Mouse (Mus musculus) CD8-positive naive resting alpha-beta T cell, adult 2 months (primary cell): ENCODE data around the gene Fmo4.

ENCODE experiments used
- DNase-seq, 2 experiments: peaks; one replicate each; pipeline ENCODE4 v3.0.0; 2022; ENCODE audit warnings: low read depth in 2 of 2, low spot score in 2 of 2

Fmo4 gene

DNA sequence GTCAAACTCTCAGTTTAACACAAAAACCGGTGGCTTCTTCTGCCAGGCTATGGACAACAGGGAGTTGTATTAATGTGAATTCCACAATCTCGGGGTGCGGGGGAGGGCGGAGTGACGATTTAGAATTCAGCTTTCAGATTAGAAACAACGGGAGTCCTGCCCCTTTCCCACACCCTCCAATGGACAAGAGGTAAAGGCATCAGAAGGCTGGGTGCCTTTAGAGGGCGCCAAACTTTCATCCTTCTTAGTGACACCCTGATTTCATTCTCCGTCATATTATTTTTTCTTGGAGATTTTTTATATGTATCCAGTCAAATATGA, at the start of gene Fmo4:
TSS of gene Fmo4 (minus strand) at position 137 of the 321 bp plus-strand sequence.
- DNase-seq: no peak

- no peak for DNase-seq
These were observed 48.6 kb upstream of the Fmo4 start for GRCm38 (mm10) chr1:162862328-162862727.

DNA sequence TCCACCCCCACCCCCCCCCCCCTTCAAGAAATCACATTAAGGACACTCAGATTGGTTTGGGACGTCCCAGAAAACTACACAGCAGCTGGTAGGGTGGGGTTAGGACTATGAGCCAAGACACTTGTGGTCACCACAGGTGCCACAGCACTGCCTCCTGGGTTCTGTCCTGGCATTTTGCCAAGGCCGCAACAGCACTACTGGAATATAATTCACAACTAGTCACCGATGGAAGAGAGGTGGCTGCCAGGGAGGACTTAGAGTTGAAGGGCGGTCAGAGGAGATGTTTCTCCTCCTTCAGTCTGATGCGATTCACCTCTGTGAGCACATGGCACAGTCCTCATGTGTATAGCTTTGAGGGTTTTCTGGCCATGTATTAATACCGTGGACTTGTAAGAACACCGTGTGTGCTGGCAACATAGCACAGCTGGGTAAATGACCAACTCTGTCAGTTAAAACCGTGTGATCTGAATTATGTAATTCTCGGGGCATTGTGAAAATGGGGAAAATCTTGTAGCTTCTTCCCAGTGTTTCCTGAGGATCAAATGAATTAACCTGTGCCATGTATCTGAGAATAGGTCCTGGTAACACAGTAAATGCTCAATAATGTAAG, 46.3 kb upstream of the Fmo4 start:
- no peak for DNase-seq

GRCm38 (mm10) chr1:162859545-162859976, 45.8 kb upstream of the Fmo4 start:
- DNase-seq: no peak

DNA sequence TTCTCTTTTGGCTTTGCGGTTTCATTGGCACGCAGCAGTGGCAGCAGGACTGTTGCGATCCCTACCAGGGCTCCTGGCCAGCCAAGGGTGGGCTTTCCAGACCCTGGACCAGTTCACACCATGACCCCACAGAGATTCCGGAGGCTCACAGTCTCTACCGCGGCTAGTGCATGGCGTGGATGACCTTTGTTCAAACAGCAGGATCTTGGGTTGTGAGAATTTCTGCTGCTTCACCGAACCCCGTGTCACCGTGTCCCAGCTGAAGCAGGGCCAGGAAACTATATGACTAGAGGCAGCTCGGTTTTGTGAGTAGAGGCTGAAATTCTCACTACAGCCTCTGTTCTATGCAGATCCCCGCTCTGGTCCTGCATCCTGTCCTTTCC, 45.0 kb upstream of the Fmo4 start:
- no peak for DNase-seq

- DNase-seq: no peak
These were observed 44.3 kb upstream of the Fmo4 start for GRCm38 (mm10) chr1:162857766-162858747.

- no peak for DNase-seq
These were observed 40.2 kb upstream of the Fmo4 start for GRCm38 (mm10) chr1:162853812-162854482.

DNA sequence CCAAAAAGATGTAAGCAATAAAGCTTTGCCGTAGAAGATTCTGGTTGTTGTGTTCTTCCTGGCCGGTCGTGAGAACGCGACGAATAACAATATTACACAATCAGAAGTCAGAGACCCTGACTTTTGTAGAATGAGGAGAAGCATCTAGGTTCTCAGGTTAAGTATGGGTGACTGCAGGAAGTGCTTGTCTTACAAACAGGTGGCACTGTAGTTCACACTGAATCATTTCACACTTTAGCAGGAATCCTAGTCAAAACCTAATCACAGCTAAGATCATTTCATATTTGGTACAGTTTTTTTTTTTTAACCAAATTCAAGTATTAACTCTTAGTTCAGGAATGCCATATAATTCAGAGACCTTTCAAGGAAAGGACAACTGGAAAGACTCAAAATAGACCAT, 33.8 kb upstream of the Fmo4 start:
- no peak for DNase-seq

DNA sequence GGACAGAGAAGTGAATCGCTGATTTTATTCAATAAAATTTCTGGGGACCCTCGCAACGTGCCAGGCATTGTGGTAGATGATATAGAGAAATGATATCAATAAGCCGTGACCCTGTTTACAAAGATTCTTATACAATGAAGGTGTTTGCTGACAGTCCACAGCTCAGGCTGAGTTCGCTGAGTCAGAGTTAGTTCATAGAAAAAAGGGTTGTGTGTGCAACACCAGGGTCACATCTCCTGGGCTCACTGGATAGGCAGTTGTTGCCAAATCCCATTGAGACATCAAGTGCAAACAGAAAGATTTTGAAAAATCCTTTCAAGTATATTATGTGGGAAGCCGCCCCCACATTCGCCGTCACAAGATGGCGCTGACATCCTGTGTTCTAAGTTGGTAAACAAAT, 26.4 kb upstream of the Fmo4 start:
- no peak for DNase-seq

- no peak for DNase-seq
These were observed 25.2 kb upstream of the Fmo4 start for GRCm38 (mm10) chr1:162838976-162839375.

DNA sequence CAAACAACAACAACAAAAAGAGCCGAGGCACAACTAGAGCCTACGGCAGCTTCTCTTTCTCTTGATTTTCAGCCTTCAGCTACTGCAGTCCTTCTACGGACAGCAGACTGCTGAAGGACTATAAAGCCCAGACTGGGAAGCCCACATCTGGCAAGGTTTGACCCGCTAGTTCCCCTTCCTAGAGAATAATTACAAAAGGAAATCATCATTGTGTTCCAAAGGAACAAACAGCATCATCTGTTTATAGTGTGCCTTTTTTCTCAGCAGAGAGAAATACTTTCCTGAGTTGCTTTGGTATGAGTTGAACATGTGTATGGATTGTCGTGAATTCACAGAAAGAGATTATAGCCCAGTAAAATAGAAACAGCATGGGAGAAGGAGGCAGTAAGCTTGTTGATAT, 20.6 kb upstream of the Fmo4 start:
- no peak for DNase-seq

DNA sequence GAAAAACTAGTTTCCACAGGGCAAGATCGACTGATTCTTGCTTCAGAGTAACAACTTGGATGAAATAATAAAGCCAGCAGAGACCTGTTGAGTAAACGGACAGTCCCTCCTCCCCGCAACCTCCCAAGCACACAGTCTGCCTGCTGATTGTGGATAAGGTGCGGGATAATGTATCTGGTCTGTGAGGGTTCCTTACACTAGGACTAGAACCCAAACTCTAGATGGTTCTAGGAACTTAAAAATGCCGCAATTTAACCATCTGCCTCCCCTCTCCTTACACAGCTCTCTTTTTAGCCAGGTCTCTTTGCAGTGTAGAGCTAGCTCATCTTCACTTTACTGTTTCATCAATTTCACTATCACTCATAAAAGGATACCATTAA, 18.8 kb upstream of the Fmo4 start:
- DNase-seq: no peak

DNA sequence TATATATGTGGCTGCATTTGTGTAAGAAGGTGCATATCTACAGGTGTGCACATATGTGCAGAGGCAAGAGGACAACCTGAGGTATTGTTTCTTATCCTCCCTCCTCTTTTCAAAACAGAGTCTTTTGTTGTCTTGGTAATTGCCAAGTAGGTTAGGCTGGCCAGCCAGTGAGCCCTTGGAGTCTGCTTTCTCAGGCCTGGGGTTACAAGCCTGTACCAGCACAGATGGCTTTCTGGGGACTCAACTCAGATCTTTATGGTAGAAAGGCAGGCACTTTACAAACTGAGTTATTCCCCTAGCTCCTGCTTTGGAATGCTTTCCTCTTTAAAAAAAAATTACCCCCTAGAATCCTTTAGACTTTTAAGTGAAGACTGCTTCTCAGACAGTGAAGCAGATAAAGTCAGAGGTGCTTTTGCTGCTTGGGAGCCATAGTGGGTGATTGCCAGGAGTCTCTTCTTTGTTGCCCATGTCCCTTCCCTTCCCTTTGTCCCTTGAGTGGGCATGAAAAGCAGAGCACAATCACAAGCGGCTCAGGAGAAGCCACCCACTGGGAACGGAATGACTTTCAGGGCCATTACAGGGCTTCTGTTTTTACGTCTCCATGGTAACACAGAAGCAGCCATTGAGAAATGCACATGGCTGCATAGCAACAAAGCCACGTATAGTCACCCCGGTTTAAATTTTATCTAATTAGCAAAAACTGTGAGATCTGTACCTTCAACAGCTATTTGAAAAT, 18.2 kb upstream of the Fmo4 start:
- no peak for DNase-seq

GRCm38 (mm10) chr1:162819280-162819679, 5.5 kb upstream of the Fmo4 start:
- no peak for DNase-seq

DNA sequence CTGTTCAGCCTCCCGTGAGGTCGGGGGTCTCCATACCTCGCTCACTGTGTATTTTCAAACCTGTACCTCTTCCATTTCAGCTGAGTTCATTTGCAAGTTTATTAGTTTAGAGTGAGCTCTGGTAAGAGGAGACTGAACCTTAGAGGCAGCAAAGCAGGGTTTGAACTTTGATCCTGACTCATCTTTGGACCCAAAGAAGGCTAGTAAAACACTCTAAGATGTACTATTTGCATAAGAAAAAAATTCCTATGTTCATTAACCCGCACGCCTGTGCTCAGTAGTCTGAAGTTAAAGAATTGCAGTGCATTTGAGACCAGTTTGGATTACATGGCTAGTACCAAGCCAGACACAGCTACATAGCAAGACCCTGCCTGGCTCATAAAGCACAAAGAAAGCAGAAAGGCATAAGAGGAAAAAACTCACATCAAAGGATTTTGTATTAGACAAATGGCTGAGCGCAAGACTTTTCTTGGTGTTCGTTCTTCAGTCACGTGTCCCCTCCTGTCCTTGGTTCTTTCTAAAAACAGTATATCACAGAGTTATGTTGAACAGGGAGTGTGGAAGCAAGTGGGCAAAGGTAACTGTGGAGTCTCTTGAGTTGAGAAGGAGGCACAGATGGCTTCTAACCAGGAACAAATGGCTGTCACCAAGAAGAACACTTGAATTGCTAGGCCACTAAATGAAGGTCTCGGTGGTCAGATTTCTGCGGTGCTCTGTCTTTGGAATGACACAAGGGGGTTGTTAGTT, 1.8 kb upstream of the Fmo4 start:
- DNase-seq: no peak

GRCm38 (mm10) chr1:162814932-162815331, 1.2 kb upstream of the Fmo4 start:
- DNase-seq: no peak

- DNase-seq: no peak
These were observed 483 bp downstream of the Fmo4 start for GRCm38 (mm10) chr1:162813143-162813835.

DNA sequence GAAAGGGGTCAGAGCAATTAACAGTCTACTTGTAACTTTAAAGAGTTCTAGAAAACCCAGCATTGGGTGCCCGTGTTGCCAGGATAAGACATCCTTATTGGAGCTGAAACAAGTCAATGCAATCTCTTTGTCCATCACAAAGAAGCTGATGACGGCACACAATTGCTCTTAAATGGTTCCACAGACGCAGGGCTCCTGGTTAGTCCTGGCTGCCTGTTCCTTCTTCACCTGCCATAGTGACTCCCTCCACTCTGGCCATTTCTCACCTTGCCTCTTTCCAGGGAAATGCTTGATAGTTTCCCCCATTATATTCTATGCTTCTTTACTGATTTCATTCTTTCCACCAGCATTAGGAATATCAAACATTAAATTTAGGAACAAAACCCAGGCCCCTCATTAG, 5.2 kb downstream of the Fmo4 start:
- no peak for DNase-seq

- DNase-seq: no peak
These were observed 6.3 kb downstream of the Fmo4 start for GRCm38 (mm10) chr1:162807441-162807840.

- no peak for DNase-seq
These were observed 8.8 kb downstream of the Fmo4 start for GRCm38 (mm10) chr1:162805011-162805410.
